Mouse (Mus musculus) kidney, embryonic 15.5 days (tissue): Measurements from ENCODE around the gene Kcnv2. TPM values are rescaled to one million over a fixed set of nuclear protein-coding genes. Genes with fewer than 3 reads are reported as not detected.
A peak's percentile ranks its signal among the peaks of the same experiment; 100 is the strongest.

Source experiments
- ATAC-seq: fragments of 200-750 bp; cut with Nextera tagmentation; replicated peaks from 2 replicates; pipeline ENCODE4 v1.8.0; 2017; ENCODE audit warnings: moderate TSS enrichment; ENCODE audit not compliant: low FRiP score
- H3K27ac ChIP-seq: fragments of 300-500 bp; sonication (generic); 2 replicates; pipeline ENCODE4 v1.5.1; 2015; ENCODE audit warnings: mild to moderate bottlenecking, inconsistent platforms
- H3K27me3 ChIP-seq: fragments of 300-500 bp; sonication (generic); 2 replicates; pipeline ENCODE4 v1.6.1; 2015; ENCODE audit warnings: inconsistent platforms
- H3K36me3 ChIP-seq: fragments of 300-500 bp; sonication (generic); 2 replicates; pipeline ENCODE4 v1.6.1; 2015; ENCODE audit warnings: inconsistent platforms
- H3K4me1 ChIP-seq: fragments of 300-500 bp; sonication (generic); 2 replicates; pipeline ENCODE4 v1.6.1; 2015; ENCODE audit warnings: inconsistent platforms
- H3K4me2 ChIP-seq: fragments of 300-500 bp; sonication (generic); 2 replicates; pipeline ENCODE4 v1.6.1; 2015; ENCODE audit warnings: moderate library complexity, mild to moderate bottlenecking, inconsistent platforms
- H3K4me3 ChIP-seq: fragments of 300-500 bp; sonication (generic); replicated peaks from 2 replicates; pipeline ENCODE4 v1.5.1; 2015; ENCODE audit warnings: mild to moderate bottlenecking, inconsistent platforms
- H3K9ac ChIP-seq: fragments of 300-500 bp; sonication (generic); 2 replicates; pipeline ENCODE4 v1.6.1; 2015; ENCODE audit warnings: mild to moderate bottlenecking, inconsistent platforms
- H3K9me3 ChIP-seq: fragments of 300-500 bp; sonication (generic); replicated peaks from 2 replicates; pipeline ENCODE4 v1.6.1; 2016; ENCODE audit warnings: inconsistent platforms
- WGBS: fragments of 180-500 bp; shearing (Covaris S2); methylation state at CpG from one replicate; pipeline ENCODE4 v1.1.7; 2015; ENCODE audit warnings: mixed read lengths; 5-methylcytosine and 5-hydroxymethylcytosine counted together
- polyA plus RNA-seq: library from polyadenylated mRNA; unstranded; fragments of >200 nt; fragmentation: Nextera tagmentation; extraction: Ambion mirVana; gene quantifications from 2 replicates; pipeline ENCODE4 v1.2.1, GENCODE M21; 2015

Kcnv2 gene
- polyA plus RNA-seq, 1 experiment from 2014 or later: 0.21 TPM

DNA sequence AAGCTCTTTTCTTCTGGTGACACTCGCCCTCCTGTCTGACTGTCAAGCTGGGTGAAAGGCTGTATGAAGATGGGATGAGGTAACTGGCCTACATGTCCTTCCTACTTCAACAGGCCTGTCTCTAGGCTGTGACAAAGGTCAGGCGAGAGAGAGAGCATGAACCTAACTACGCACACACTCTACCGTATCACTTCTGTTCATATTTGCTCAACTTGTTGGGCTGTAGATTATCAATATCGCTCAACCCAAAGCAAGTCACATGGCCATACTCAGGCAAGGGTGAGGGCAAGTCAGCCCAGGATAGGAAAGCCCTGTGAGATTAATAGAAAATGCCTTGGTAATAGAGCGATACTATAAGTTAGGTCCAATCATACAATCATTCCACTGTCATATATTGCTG lies 5.2 kb downstream of the Kcnv2 start:
- H3K27me3 ChIP-seq: no peaks in the 10 kb centered on the region
- H3K36me3 ChIP-seq: no peaks in the 10 kb centered on the region
- no peak for ATAC-seq
- no peaks in the 10 kb centered on the region for H3K9me3 ChIP-seq
- H3K4me1 ChIP-seq: peaks cover 8% of the 10 kb centered on the region
- no peak overlapping the region for H3K4me2 ChIP-seq
- no peak overlapping the region for H3K4me3 ChIP-seq
- H3K27ac ChIP-seq: no peak overlapping the region
- WGBS: 95% methylated on average over 6 of the region's 6 CpGs
- H3K9ac ChIP-seq: no peak overlapping the region

GRCm38 (mm10) chr19:27328166-27328565 lies 5.8 kb downstream of the Kcnv2 start:
- Histone ChIP-seq H3K36me3 (no peaks in the 10 kb centered on the region), H3K4me2 (no peak overlapping the region), H3K4me3 (no peak overlapping the region), H3K27ac (no peak overlapping the region), H3K9me3 (no peaks in the 10 kb centered on the region), H3K4me1 (peaks cover 4% of the 10 kb centered on the region; the same call in 1 of the 2 replicates), H3K9ac (no peak overlapping the region), H3K27me3 (no peaks in the 10 kb centered on the region)
- no peak for ATAC-seq
- 60% methylated on average over 3 of the region's 3 CpGs for WGBS

DNA sequence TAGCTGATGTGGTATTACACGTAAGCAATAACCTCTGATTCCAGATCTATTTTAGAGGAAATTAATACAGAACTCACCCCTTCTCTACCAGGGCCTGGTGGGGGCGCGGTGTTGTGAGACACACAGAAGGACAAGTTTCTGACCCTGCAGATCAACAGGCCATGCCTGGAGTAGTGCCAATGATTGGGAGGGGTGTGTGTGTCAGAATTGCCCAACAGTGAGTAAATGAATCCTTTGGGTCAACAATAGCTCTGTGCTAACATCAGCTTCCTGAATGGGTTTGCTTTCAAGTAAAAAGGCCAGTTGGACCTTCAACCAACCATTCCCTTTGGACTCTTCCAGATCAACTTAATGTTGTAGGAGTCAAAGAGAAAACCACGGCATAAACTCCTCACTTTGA lies 6.3 kb downstream of the Kcnv2 start:
- 79% methylated on average over 4 of the region's 4 CpGs for WGBS
- H3K4me2 ChIP-seq: no peak overlapping the region
- H3K27me3 ChIP-seq: no peaks in the 10 kb centered on the region
- no peaks in the 10 kb centered on the region for H3K9me3 ChIP-seq
- peaks cover 4% of the 10 kb centered on the region; the same call in 1 of the 2 replicates for H3K4me1 ChIP-seq
- no peak for ATAC-seq
- H3K36me3 ChIP-seq: no peaks in the 10 kb centered on the region
- no peak overlapping the region for H3K9ac ChIP-seq
- H3K27ac ChIP-seq: no peak overlapping the region
- H3K4me3 ChIP-seq: no peak overlapping the region

GRCm38 (mm10) chr19:27332207-27332794 lies 9.9 kb downstream of the Kcnv2 start:
- Histone ChIP-seq H3K4me1 (peaks cover 4% of the 10 kb centered on the region; the same call in 1 of the 2 replicates), H3K36me3 (no peaks in the 10 kb centered on the region), H3K4me3 (no peak overlapping the region), H3K27ac (no peak overlapping the region), H3K27me3 (no peaks in the 10 kb centered on the region), H3K9me3 (no peaks in the 10 kb centered on the region), H3K9ac (no peak overlapping the region), H3K4me2 (no peak overlapping the region)
- no peak for ATAC-seq
- 62% methylated on average over 6 of the region's 6 CpGs for WGBS

DNA sequence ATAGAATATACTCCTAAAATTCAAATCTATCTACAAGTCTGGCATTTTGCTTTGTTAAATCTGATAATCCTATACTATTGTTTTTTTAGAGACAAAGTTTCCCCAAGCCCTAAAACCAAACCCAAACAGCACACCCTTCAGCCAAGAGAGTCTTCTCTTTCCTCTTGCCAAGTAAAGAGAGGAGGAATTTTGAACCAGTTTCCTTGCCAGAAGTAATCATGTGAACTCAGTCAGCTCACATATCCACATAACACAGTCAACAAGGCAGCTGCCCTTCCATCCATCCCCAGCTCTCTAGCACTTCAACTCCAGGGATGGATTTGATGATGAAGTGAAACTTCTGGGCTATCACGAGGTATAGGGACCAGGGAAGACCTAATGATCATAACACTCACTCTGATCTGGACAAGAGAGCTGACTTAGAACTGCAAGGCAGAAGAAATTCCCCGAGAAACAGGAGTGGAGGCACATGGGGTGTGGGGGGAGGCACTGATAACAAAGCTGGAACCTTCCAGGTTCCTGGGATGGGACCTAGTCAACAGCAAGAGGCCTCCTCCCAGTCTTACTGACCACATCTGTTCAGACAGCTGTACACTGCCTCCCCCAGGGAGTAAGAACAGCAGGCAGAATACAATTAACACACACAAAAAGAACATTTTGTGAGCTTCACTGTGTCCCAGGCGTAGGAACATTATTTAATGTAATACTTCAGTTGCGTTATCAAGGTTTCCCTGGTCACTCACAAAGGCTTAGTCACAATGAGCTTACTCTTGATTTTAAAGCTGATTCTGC lies 13.9 kb downstream of the Kcnv2 start:
- Histone ChIP-seq H3K9ac (no peak overlapping the region), H3K4me3 (no peak overlapping the region), H3K27me3 (no peaks in the 10 kb centered on the region), H3K4me1 (peaks cover 4% of the 10 kb centered on the region; the same call in 1 of the 2 replicates), H3K9me3 (no peaks in the 10 kb centered on the region), H3K27ac (no peak overlapping the region), H3K4me2 (no peak overlapping the region), H3K36me3 (no peaks in the 10 kb centered on the region)
- ATAC-seq: no peak
- 80% methylated on average over 4 of the region's 4 CpGs for WGBS

DNA sequence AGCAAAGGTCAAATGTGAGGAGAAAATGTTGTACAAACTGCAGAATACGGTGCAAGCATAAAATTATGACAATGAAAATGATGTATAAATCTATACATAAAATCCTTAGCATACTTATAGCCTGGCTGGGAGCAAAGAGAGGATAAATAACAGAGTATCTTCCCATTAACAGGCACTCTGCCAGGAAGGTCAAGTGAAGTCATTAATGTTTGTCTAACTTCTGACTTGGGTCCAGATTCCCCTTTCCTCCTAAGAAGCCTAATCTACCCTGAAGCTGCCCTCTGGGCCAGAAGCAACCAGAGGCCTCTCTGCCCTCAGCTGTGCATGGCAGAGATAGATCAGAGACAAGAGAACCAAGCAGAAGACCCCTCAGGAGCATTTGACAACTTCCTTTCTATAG lies 24.1 kb downstream of the Kcnv2 start:
- 80% methylated on average over 1 of the region's 1 CpGs for WGBS
- no peak overlapping the region for H3K4me3 ChIP-seq
- no peaks in the 10 kb centered on the region for H3K36me3 ChIP-seq
- H3K9ac ChIP-seq: no peak overlapping the region
- no peaks in the 10 kb centered on the region for H3K27me3 ChIP-seq
- no peaks in the 10 kb centered on the region for H3K4me1 ChIP-seq
- ATAC-seq: no peak
- 0 out of 2 replicates have a peak, but pooled peaks cover 3% of the 10 kb centered on the region for H3K9me3 ChIP-seq
- no peak overlapping the region for H3K4me2 ChIP-seq
- no peak overlapping the region for H3K27ac ChIP-seq

DNA sequence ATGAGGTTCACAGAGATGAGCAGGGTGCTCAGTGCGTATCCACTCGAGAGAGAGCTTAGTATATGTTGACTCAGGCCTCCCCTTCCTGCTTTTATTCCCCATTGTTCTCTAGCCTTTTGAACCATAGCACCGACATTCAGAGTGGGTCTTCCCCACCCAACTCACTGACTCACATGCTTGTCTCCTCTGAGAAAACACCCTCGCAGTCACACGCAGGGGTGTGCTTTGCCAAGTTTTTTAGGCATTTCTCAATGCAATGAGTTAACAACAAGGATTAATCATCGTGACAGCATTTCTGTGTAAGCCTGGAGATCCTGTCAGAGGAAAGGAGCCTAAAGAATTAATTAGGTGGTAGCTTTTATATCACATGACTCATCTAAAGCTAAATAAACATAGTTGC lies 29.3 kb downstream of the Kcnv2 start:
- Histone ChIP-seq H3K27me3 (no peaks in the 10 kb centered on the region), H3K4me2 (no peak overlapping the region), H3K4me1 (no peaks in the 10 kb centered on the region), H3K27ac (no peak overlapping the region), H3K9me3 (no peaks in the 10 kb centered on the region), H3K36me3 (no peaks in the 10 kb centered on the region), H3K4me3 (no peak overlapping the region), H3K9ac (no peak overlapping the region)
- ATAC-seq: no peak
- 49% methylated on average over 6 of the region's 6 CpGs for WGBS

DNA sequence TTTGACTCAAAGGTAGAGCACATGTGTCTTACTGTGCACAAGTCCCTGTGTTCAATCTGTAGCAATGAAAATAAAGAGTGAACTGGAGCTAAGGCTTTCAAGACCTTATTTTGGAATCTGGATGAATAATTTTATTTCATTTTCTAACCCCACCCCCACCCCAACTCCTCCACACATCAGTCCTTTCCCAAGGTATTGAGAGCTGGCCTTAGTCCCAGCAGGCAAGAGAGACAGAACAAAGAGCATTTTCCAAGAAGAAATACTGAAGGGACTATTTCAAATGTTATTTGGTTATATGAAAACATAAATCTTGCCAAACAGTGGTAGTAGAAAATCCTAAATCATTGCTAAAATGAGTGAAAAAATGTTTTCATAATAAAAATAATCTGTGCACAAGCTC lies 38.0 kb downstream of the Kcnv2 start:
- Histone ChIP-seq H3K27ac (no peak overlapping the region), H3K9ac (no peak overlapping the region)
- ATAC-seq: no peak

DNA sequence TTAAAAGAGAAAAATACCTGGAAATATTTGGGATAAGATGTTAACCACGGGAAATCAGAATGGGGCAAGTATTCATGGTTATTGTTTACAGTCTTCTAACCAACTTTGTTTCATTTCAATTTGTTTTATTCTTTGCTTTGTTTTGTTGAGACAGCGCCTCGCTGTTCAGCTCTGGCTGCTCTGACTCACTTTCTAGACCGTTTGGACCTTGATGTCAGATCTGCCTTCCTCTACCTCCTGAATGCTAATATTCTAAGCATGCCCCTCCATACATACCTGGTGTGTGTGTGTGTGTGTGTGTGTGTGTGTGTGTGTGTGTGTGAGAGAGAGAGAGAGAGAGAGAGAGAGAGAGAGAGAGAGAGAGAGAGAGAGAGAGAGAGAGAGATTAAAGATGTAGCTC lies 41.5 kb downstream of the Kcnv2 start:
- H3K4me2 ChIP-seq: peak overlapping the region; percentile 57
- WGBS: 49% methylated on average over 4 of the region's 4 CpGs
- no peaks in the 10 kb centered on the region for H3K9me3 ChIP-seq
- peak overlapping the region; percentile 30 for H3K4me3 ChIP-seq
- no peak overlapping the region for H3K9ac ChIP-seq
- no peaks in the 10 kb centered on the region for H3K36me3 ChIP-seq
- H3K4me1 ChIP-seq: peaks cover 7% of the 10 kb centered on the region
- no peak overlapping the region for H3K27ac ChIP-seq
- no peak for ATAC-seq
- H3K27me3 ChIP-seq: no peaks in the 10 kb centered on the region

More for the DNA sequence above, 38.0 kb downstream of the Kcnv2 start:
- H3K4me3 ChIP-seq: no peak overlapping the region
- no peak overlapping the region for H3K4me2 ChIP-seq
- H3K36me3 ChIP-seq: no peaks in the 10 kb centered on the region
- H3K27me3 ChIP-seq: no peaks in the 10 kb centered on the region
- peaks cover 7% of the 10 kb centered on the region for H3K4me1 ChIP-seq
- no peaks in the 10 kb centered on the region for H3K9me3 ChIP-seq

- Histone ChIP-seq H3K27ac (peak overlapping the region; percentile 41; the same call in 1 of the 2 replicates), H3K27me3 (no peaks in the 10 kb centered on the region), H3K9ac (0 out of 2 replicates have a peak overlapping the region, but pooled peaks have one; percentile 4), H3K36me3 (no peaks in the 10 kb centered on the region), H3K4me1 (peaks cover 7% of the 10 kb centered on the region), H3K9me3 (no peaks in the 10 kb centered on the region), H3K4me3 (peak overlapping the region; percentile 30), H3K4me2 (peak overlapping the region; percentile 57)
- WGBS: 4% methylated on average over 8 of the region's 8 CpGs
- peak; percentile 91 for ATAC-seq
Measured at GRCm38 (mm10) chr19:27364521-27364931, 42.1 kb downstream of the Kcnv2 start.

DNA sequence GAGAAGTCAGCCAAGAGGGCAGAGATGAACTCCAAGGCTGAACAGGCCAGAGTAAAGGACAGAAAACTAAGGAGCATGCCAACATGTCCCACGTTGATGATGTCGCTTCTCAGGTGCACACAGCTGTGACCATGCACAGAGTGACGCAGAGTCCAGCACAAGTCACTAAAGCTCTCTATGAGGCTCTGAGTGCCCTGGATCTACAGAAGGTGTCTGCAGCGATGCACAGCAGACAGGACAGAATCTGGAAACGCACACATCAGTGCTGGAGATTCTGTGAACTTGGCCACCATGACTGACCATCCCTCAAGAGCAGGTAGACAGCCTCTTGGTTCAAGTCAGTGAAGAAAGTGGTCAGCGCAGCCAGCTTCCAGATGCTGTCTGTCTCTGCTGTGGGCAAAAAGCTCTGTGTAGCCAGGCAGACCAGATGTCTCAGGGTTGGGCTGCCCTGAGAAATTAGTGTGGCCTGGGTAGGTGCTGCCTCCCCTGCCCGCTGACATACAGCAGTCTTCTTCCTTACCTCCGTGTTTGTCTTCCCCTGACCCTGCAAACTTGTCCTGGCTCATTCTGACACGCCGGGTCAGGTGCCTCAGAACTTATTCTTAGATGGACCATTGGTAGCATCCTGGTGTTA lies 43.8 kb downstream of the Kcnv2 start:
- H3K9me3 ChIP-seq: no peaks in the 10 kb centered on the region
- no peaks in the 10 kb centered on the region for H3K27me3 ChIP-seq
- ATAC-seq: no peak
- H3K4me3 ChIP-seq: no peak overlapping the region
- H3K27ac ChIP-seq: no peak overlapping the region
- H3K36me3 ChIP-seq: no peaks in the 10 kb centered on the region
- no peak overlapping the region for H3K4me2 ChIP-seq
- peaks cover 7% of the 10 kb centered on the region for H3K4me1 ChIP-seq
- WGBS: 86% methylated on average over 10 of the region's 10 CpGs
- H3K9ac ChIP-seq: no peak overlapping the region

DNA sequence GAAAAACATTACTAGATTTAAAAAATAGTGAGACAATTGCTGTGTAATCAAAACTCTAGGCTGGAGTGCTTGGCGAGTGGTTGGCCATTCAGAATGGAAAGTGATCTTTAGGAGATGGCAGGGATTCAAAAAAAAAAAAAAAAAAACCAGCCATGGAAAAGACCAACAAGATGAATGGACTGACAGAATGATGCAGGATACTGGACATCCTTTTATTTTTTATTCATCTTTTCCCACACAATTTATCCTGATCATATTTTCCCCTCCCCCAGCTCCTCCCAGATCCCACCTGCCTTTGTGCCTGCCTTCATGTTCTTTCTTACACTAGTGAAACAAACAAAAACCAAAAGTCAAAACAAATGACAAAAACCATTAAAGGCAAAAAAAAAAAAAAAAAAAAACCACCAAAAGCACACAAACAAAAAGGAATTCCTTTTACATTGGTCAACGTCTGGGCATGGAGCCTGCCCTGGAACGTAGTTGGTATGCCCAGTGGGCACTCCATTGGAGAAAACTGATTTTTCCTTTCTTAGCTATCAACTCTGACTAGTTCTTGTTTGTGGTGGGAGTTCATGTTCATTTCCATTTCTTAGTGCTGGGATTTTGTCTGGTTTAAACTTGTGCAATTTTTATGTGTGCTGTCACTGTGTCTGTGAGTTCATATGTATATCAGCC lies 47.2 kb downstream of the Kcnv2 start:
- no peak overlapping the region for H3K4me3 ChIP-seq
- no peak overlapping the region for H3K9ac ChIP-seq
- no peaks in the 10 kb centered on the region for H3K27me3 ChIP-seq
- H3K4me1 ChIP-seq: peaks cover 2% of the 10 kb centered on the region
- H3K27ac ChIP-seq: no peak overlapping the region
- H3K4me2 ChIP-seq: no peak overlapping the region
- no peaks in the 10 kb centered on the region for H3K9me3 ChIP-seq
- no peak for ATAC-seq
- H3K36me3 ChIP-seq: no peaks in the 10 kb centered on the region
- WGBS: 81% methylated on average over 3 of the region's 3 CpGs
